Mouse (Mus musculus): Measurements from ENCODE around the gene Slc6a11.

The Slc6a11 gene

GRCm38 (mm10) chr6:114131122-114131872 lies at the start of gene Slc6a11:
Gene Slc6a11 (plus strand): TSS chr6:114131241.
- in situ Hi-C loops (cut with MseI, MboI) = no loop called here

- in situ Hi-C loops (cut with MseI, MboI) = loop anchor here (5.0 to 25.0 kb wide), 2 partner anchors 250 to 375 kb away; no protein-coding TSS in a partner anchor
Observed at GRCm38 (mm10) chr6:114087106-114087505, 43.9 kb upstream of the Slc6a11 start.

GRCm38 (mm10) chr6:114089626-114090025 lies 41.4 kb upstream of the Slc6a11 start:
- in situ Hi-C loops (cut with MseI, MboI) = loop anchor here (5.0 to 25.0 kb wide), 2 partner anchors 248 to 373 kb away; no protein-coding TSS in a partner anchor

- in situ Hi-C loops (cut with MseI, MboI) = loop anchor here in 1 of 2 experiments (25.0 kb wide), 1 partner anchor 370 kb away; no protein-coding TSS in a partner anchor
Observed at GRCm38 (mm10) chr6:114092216-114092615, 38.8 kb upstream of the Slc6a11 start.

- in situ Hi-C loops (cut with MseI, MboI) = loop anchor here in 1 of 2 experiments (25.0 kb wide), 1 partner anchor 368 kb away; no protein-coding TSS in a partner anchor
Observed at GRCm38 (mm10) chr6:114094251-114094650, 36.8 kb upstream of the Slc6a11 start.

- in situ Hi-C loops (cut with MseI, MboI) = loop anchor here in 1 of 2 experiments (25.0 kb wide), 1 partner anchor 366 kb away; no protein-coding TSS in a partner anchor
Observed at GRCm38 (mm10) chr6:114096574-114096973, 34.5 kb upstream of the Slc6a11 start.

GRCm38 (mm10) chr6:114101923-114102322 lies 29.1 kb upstream of the Slc6a11 start:
- in situ Hi-C loops (cut with MseI, MboI) = no loop called here

- in situ Hi-C loops (cut with MseI, MboI) = no loop called here
Observed at GRCm38 (mm10) chr6:114119507-114119906, 11.5 kb upstream of the Slc6a11 start.

- in situ Hi-C loops (cut with MseI, MboI) = no loop called here
Observed at GRCm38 (mm10) chr6:114125530-114125929, 5.5 kb upstream of the Slc6a11 start.

- in situ Hi-C loops (cut with MseI, MboI) = no loop called here
Observed at GRCm38 (mm10) chr6:114132472-114132871, 1.4 kb downstream of the Slc6a11 start.

GRCm38 (mm10) chr6:114132916-114133315 lies 1.9 kb downstream of the Slc6a11 start:
- in situ Hi-C loops (cut with MseI, MboI) = no loop called here

- in situ Hi-C loops (cut with MseI, MboI) = no loop called here
Observed at GRCm38 (mm10) chr6:114138970-114139369, 7.9 kb downstream of the Slc6a11 start.

GRCm38 (mm10) chr6:114141481-114141880 lies 10.4 kb downstream of the Slc6a11 start:
- in situ Hi-C loops (cut with MseI, MboI) = no loop called here

- in situ Hi-C loops (cut with MseI, MboI) = no loop called here
Observed at GRCm38 (mm10) chr6:114142480-114142879, 11.4 kb downstream of the Slc6a11 start.

GRCm38 (mm10) chr6:114143544-114143943 lies 12.5 kb downstream of the Slc6a11 start:
- in situ Hi-C loops (cut with MseI, MboI) = no loop called here

GRCm38 (mm10) chr6:114144447-114145105 lies 13.5 kb downstream of the Slc6a11 start:
- in situ Hi-C loops (cut with MseI, MboI) = no loop called here

GRCm38 (mm10) chr6:114145650-114146329 lies 14.7 kb downstream of the Slc6a11 start:
- in situ Hi-C loops (cut with MseI, MboI) = no loop called here

GRCm38 (mm10) chr6:114155720-114156119 lies 24.7 kb downstream of the Slc6a11 start:
- in situ Hi-C loops (cut with MseI, MboI) = no loop called here

- in situ Hi-C loops (cut with MseI, MboI) = no loop called here
Observed at GRCm38 (mm10) chr6:114158811-114159210, 27.8 kb downstream of the Slc6a11 start.

- in situ Hi-C loops (cut with MseI, MboI) = no loop called here
Observed at GRCm38 (mm10) chr6:114160732-114161131, 29.7 kb downstream of the Slc6a11 start.

GRCm38 (mm10) chr6:114174052-114174397 lies 43.0 kb downstream of the Slc6a11 start:
- in situ Hi-C loops (cut with MseI, MboI) = no loop called here
